Mouse (Mus musculus) hindbrain, embryonic 13.5 days (tissue): ENCODE measurements around the gene Olig2. TPM values are rescaled to one million over a fixed set of nuclear protein-coding genes. Genes with fewer than 3 reads are reported as not detected.

Experiments used
- ATAC-seq: fragments of 200-750 bp; cut with Nextera tagmentation; 2 replicates; pipeline ENCODE4 v1.8.0; 2017; ENCODE audit warnings: moderate TSS enrichment; ENCODE audit not compliant: low FRiP score
- H3K27ac ChIP-seq: fragments of 300-500 bp; sonication (generic); 2 replicates; pipeline ENCODE4 v1.5.1; 2015; ENCODE audit warnings: inconsistent platforms, mild to moderate bottlenecking, moderate library complexity
- H3K27me3 ChIP-seq: fragments of 300-500 bp; sonication (generic); 2 replicates; pipeline ENCODE4 v1.6.1; 2015; ENCODE audit warnings: mild to moderate bottlenecking, inconsistent platforms
- H3K36me3 ChIP-seq: fragments of 300-500 bp; sonication (generic); 2 replicates; pipeline ENCODE4 v1.6.1; 2015; ENCODE audit warnings: mild to moderate bottlenecking, inconsistent platforms
- H3K4me1 ChIP-seq: fragments of 300-500 bp; sonication (generic); replicated peaks from 2 replicates; pipeline ENCODE4 v1.6.1; 2015; ENCODE audit warnings: inconsistent platforms
- H3K4me2 ChIP-seq: fragments of 300-500 bp; sonication (generic); 2 replicates; pipeline ENCODE4 v1.6.1; 2015; ENCODE audit warnings: inconsistent platforms, mild to moderate bottlenecking, moderate library complexity
- H3K4me3 ChIP-seq: fragments of 300-500 bp; sonication (generic); 2 replicates; pipeline ENCODE4 v1.5.1; 2015; ENCODE audit warnings: mild to moderate bottlenecking, inconsistent platforms
- H3K9ac ChIP-seq: fragments of 300-500 bp; sonication (generic); 2 replicates; pipeline ENCODE4 v1.6.1; 2015; ENCODE audit warnings: mild to moderate bottlenecking, inconsistent platforms
- H3K9me3 ChIP-seq: fragments of 300-500 bp; sonication (generic); 2 replicates; pipeline ENCODE4 v1.6.1; 2016; ENCODE audit warnings: inconsistent platforms
- WGBS: fragments of 180-500 bp; shearing (Covaris S2); methylation state at CpG from one replicate; pipeline ENCODE4 v1.1.7; 2015; 5-methylcytosine and 5-hydroxymethylcytosine counted together
- polyA plus RNA-seq: library from polyadenylated mRNA; unstranded; fragments of >200 nt; fragmentation: Nextera tagmentation; extraction: Ambion mirVana; gene quantifications from 2 replicates; pipeline ENCODE4 v1.2.1, GENCODE M21; 2015

Gene Olig2
- polyA plus RNA-seq, 1 experiment from 2014 or later = 4.0 TPM

DNA sequence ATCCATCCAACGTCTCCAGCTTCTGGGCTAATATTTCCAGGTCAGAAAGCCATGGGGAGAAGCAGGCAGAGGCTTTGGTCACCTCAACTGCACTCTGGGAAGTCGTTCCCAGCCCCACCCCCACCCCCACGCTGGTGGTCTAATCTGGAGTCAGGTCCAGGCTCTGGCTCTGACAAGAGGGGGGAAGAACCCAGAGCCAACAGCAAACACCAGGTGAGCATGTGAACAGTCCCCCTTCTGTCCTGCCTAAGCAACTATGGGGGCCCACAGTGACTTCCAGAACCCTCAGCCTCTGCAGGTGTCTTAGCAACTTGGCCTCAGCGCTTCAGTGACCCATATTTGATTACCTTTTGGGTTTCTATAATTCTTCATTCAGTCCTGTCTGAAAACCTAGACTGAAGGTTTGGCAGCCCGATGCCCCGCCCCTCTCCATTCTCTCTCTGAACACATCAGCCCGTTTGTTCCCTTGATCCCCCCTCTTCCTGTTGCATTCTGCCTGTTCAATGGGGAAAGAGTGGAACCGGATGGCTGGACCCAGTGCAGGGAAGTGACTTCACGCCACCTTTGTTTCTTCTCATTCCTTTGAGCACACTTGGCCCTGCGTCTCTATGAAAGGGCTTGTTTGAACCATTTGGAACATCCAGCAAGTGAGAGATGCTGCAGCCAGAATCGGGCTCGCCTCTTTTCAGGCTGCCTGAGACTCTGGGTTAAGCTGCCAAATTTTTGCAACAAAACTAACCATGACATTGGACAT lies 37.4 kb downstream of the Olig2 start:
- Histone ChIP-seq H3K4me1 (no peaks in the 10 kb centered on the region), H3K9me3 (no peaks in the 10 kb centered on the region), H3K9ac (no peak overlapping the region), H3K36me3 (no peaks in the 10 kb centered on the region), H3K27me3 (peaks cover 100% of the 10 kb centered on the region), H3K4me2 (no peak overlapping the region), H3K27ac (no peak overlapping the region), H3K4me3 (no peak overlapping the region)
- 34% methylated on average over 12 of the region's 12 CpGs for WGBS
- ATAC-seq = peak; percentile 61

DNA sequence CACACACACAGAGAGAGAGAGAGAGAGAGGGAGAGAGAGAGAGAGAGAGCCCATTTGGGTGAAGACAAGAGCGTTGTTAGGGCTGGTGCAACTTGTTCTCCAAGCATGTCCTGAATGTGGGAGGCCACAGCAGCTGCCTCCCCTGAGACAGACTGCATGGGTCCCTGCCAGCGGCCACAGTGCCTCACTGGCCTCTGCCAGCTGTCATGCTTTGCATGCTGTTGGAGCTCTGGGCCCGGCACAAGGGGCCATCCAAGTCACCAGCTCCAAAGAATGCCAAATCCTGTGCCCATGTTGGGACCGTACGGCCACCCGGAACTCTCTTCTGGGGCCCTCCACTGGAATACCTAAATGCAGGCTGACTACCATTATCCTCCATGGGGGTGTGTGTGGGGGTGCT lies 40.7 kb downstream of the Olig2 start:
- Histone ChIP-seq H3K9me3 (no peaks in the 10 kb centered on the region), H3K4me3 (no peak overlapping the region), H3K9ac (no peak overlapping the region), H3K4me1 (peaks cover 19% of the 10 kb centered on the region), H3K4me2 (no peak overlapping the region), H3K27me3 (peaks cover 100% of the 10 kb centered on the region), H3K27ac (no peak overlapping the region), H3K36me3 (no peaks in the 10 kb centered on the region)
- no peak; the same call in 1 of the 2 replicates for ATAC-seq
- WGBS = 61% methylated on average over 6 of the region's 6 CpGs

GRCm38 (mm10) chr16:91268724-91269452 lies 43.6 kb downstream of the Olig2 start:
- Histone ChIP-seq H3K36me3 (no peaks in the 10 kb centered on the region), H3K4me3 (peak overlapping the region; percentile 45), H3K27me3 (peaks cover 100% of the 10 kb centered on the region), H3K4me1 (peaks cover 19% of the 10 kb centered on the region), H3K4me2 (peak overlapping the region; percentile 72), H3K27ac (no peak overlapping the region), H3K9me3 (no peaks in the 10 kb centered on the region), H3K9ac (no peak overlapping the region)
- no peak for ATAC-seq
- WGBS = 6% methylated on average over 13 of the region's 13 CpGs

- Histone ChIP-seq H3K36me3 (no peaks in the 10 kb centered on the region), H3K4me1 (peaks cover 19% of the 10 kb centered on the region), H3K27me3 (peaks cover 100% of the 10 kb centered on the region), H3K9me3 (no peaks in the 10 kb centered on the region), H3K27ac (no peak within 1 kb of the TSS), H3K4me2 (peak within 1 kb of the TSS; percentile 72), H3K9ac (peak within 1 kb of the TSS; percentile 51; the same call in 1 of the 2 replicates), H3K4me3 (peak within 1 kb of the TSS; percentile 45)
- WGBS = under 1% methylated on average over 64 of the region's 64 CpGs
- peak; percentile 93 for ATAC-seq
Measured at GRCm38 (mm10) chr16:91269468-91270211, 44.4 kb downstream of the Olig2 start, which contains the start of gene Olig1. Olig1 (plus strand) TSS chr16:91269772.

GRCm38 (mm10) chr16:91270212-91270971 lies 45.1 kb downstream of the Olig2 start:
- H3K27ac ChIP-seq = no peak overlapping the region
- peak; percentile 29; the same call in 1 of the 2 replicates for ATAC-seq
- H3K4me1 ChIP-seq = peaks cover 19% of the 10 kb centered on the region
- no peaks in the 10 kb centered on the region for H3K9me3 ChIP-seq
- peak overlapping the region; percentile 45 for H3K4me3 ChIP-seq
- peaks cover 100% of the 10 kb centered on the region for H3K27me3 ChIP-seq
- H3K9ac ChIP-seq = peak overlapping the region; percentile 51; the same call in 1 of the 2 replicates
- H3K36me3 ChIP-seq = no peaks in the 10 kb centered on the region
- WGBS = under 1% methylated on average over 63 of the region's 63 CpGs
- peak overlapping the region; percentile 72 for H3K4me2 ChIP-seq

- Histone ChIP-seq H3K4me2 (peak overlapping the region; percentile 72), H3K9ac (no peak overlapping the region), H3K4me1 (peaks cover 19% of the 10 kb centered on the region), H3K4me3 (peak overlapping the region; percentile 45), H3K27me3 (peaks cover 100% of the 10 kb centered on the region), H3K9me3 (no peaks in the 10 kb centered on the region), H3K36me3 (no peaks in the 10 kb centered on the region), H3K27ac (no peak overlapping the region)
- WGBS = under 1% methylated on average over 29 of the region's 29 CpGs
- ATAC-seq = no peak
Measured at GRCm38 (mm10) chr16:91270982-91271549, 45.8 kb downstream of the Olig2 start.

- H3K9me3 ChIP-seq = no peaks in the 10 kb centered on the region
- peaks cover 100% of the 10 kb centered on the region for H3K27me3 ChIP-seq
- no peak overlapping the region for H3K9ac ChIP-seq
- H3K4me1 ChIP-seq = peaks cover 19% of the 10 kb centered on the region
- no peak for ATAC-seq
- no peak overlapping the region for H3K4me3 ChIP-seq
- 3% methylated on average over 20 of the region's 20 CpGs for WGBS
- H3K36me3 ChIP-seq = no peaks in the 10 kb centered on the region
- H3K4me2 ChIP-seq = no peak overlapping the region
- no peak overlapping the region for H3K27ac ChIP-seq
Measured at GRCm38 (mm10) chr16:91271634-91272033, 46.4 kb downstream of the Olig2 start.

Other genes with a start within 250 kb of the Olig2 start
- 40.5 and 41.4 TPM in 2 replicates for gene Synj1, start 214.1 kb upstream of the Olig2 start, polyA plus RNA-seq
- 77.1 and 79.7 TPM in 2 replicates for gene Paxbp1, start 180.9 kb upstream of the Olig2 start, polyA plus RNA-seq
- gene 4932438H23Rik, start 130.3 kb upstream of the Olig2 start, polyA plus RNA-seq = 0.83 and 0.99 TPM in 2 replicates
- 21.4 and 29.2 TPM in 2 replicates for gene Olig1, start 44.3 kb downstream of the Olig2 start, polyA plus RNA-seq
- gene Ifnar2, start 147.3 kb downstream of the Olig2 start, polyA plus RNA-seq = 33.2 and 36.3 TPM in 2 replicates
- gene Gm21970, start 166.3 kb downstream of the Olig2 start, polyA plus RNA-seq = not detected in 2 replicates
- 10.1 and 11.1 TPM in 2 replicates for gene Il10rb, start 180.7 kb downstream of the Olig2 start, polyA plus RNA-seq